Mouse (Mus musculus) retina, adult 2 months (tissue): Measurements from ENCODE around the gene Gm20822.
"Not testable (repeated sequence)": the region's sequence is repeated elsewhere in the genome, so short reads cannot be mapped to it uniquely, and the experiment has no call there.

Source experiments
- DNase-seq: peaks from one replicate; pipeline ENCODE4 v3.0.0-alpha.2; 2012; ENCODE audit warnings: low read depth, low spot score

The Gm20822 gene

GRCm38 (mm10) chrY:15884671-15885070 lies at the start of gene Gm20822:
TSS of gene Gm20822 (minus strand) at chrY:15884771.
- DNase-seq: not testable (repeated sequence)
